Mouse (Mus musculus) WW6 (cell line): ENCODE measurements at regions not wholly inside any gene's neighbourhood (a gene's known extent, or its start where the extent isn't known, plus 50 kb on each side); places are given as distances from the start of the nearest gene placed in this dataset.
A peak's percentile ranks its signal among the peaks of the same experiment; 100 is the strongest.

Source experiments
- DNase-seq: peaks from one replicate; pipeline ENCODE4 v3.0.0-alpha.2; 2013; ENCODE audit warnings: low read depth, low spot score

GRCm38 (mm10) chr3:115599281-115599680 is 115.6 kb downstream of the S1pr1 start:
- DNase-seq: no peak

- peak; percentile 28 for DNase-seq
Measured at GRCm38 (mm10) chr3:115596523-115596922, 118.3 kb downstream of the S1pr1 start.

GRCm38 (mm10) chr3:115590716-115591115 is 124.2 kb downstream of the S1pr1 start:
- DNase-seq: no peak

- DNase-seq: no peak
Measured at GRCm38 (mm10) chr3:115588585-115588984, 126.3 kb downstream of the S1pr1 start.

- no peak for DNase-seq
Measured at GRCm38 (mm10) chr3:115580131-115580932, 134.5 kb downstream of the S1pr1 start.

GRCm38 (mm10) chr3:115575371-115575770 is 139.5 kb downstream of the S1pr1 start:
- no peak for DNase-seq

GRCm38 (mm10) chr3:115562735-115563134 is 152.1 kb downstream of the S1pr1 start:
- DNase-seq: no peak

- DNase-seq: no peak
Measured at GRCm38 (mm10) chr3:115554809-115555708, 159.8 kb downstream of the S1pr1 start.

GRCm38 (mm10) chr3:115553848-115554515 is 160.9 kb downstream of the S1pr1 start:
- DNase-seq: no peak

GRCm38 (mm10) chr3:115541789-115542188 is 173.1 kb downstream of the S1pr1 start:
- DNase-seq: no peak

GRCm38 (mm10) chr3:115538355-115538754 is 176.5 kb downstream of the S1pr1 start:
- DNase-seq: no peak

- no peak for DNase-seq
Measured at GRCm38 (mm10) chr3:115532141-115532735, 182.6 kb downstream of the S1pr1 start.

GRCm38 (mm10) chr3:115530441-115530840 is 184.4 kb downstream of the S1pr1 start:
- DNase-seq: no peak

- DNase-seq: no peak
Measured at GRCm38 (mm10) chr3:115529918-115530317, 185.0 kb downstream of the S1pr1 start.

- no peak for DNase-seq
Measured at GRCm38 (mm10) chr3:115523515-115523914, 191.4 kb downstream of the S1pr1 start.

- DNase-seq: no peak
Measured at GRCm38 (mm10) chr3:115515645-115516044, 199.2 kb downstream of the S1pr1 start.

- DNase-seq: no peak
Measured at GRCm38 (mm10) chr3:115509658-115510057, 205.2 kb downstream of the S1pr1 start.

GRCm38 (mm10) chr3:115497420-115497819 is 217.5 kb downstream of the S1pr1 start:
- no peak for DNase-seq

- DNase-seq: no peak
Measured at GRCm38 (mm10) chr3:115496110-115496509, 218.8 kb downstream of the S1pr1 start.

GRCm38 (mm10) chr3:115495692-115496091 is 219.2 kb downstream of the S1pr1 start:
- no peak for DNase-seq

GRCm38 (mm10) chr3:115468980-115469379 is 245.9 kb downstream of the S1pr1 start:
- no peak for DNase-seq

- no peak for DNase-seq
Measured at GRCm38 (mm10) chr3:115467850-115468249, 247.0 kb downstream of the S1pr1 start.
